Mouse (Mus musculus) CH12.LX (cell line): ENCODE data around the gene Rps11. TPM values are rescaled to one million over a fixed set of nuclear protein-coding genes. Genes with fewer than 3 reads are reported as not detected.
"Not testable (repeated sequence)": the region's sequence is repeated elsewhere in the genome, so short reads cannot be mapped to it uniquely, and the experiment has no call there.

ENCODE experiments used
- DNase-seq: peaks from one replicate; pipeline ENCODE4 v3.0.0-alpha.2; 2013; ENCODE audit errors: extremely low read depth
- H3K27ac ChIP-seq: 2 replicates; pipeline ENCODE4 v1.5.1; 2012; ENCODE audit warnings: low read depth, mild to moderate bottlenecking, control low read depth, moderate library complexity; ENCODE audit not compliant: insufficient read depth
- H3K27me3 ChIP-seq: replicated peaks from 2 replicates; pipeline ENCODE3; 2012; ENCODE audit warnings: inconsistent platforms
- H3K36me3 ChIP-seq, 2 experiments: replicated peaks in 1 of 2; 2 replicates each; pipeline versions ENCODE3 to v1.6.1; 2012; ENCODE audit warnings: inconsistent platforms in 1 of 2, low read length in 1 of 2, mild to moderate bottlenecking in 1 of 2, mixed read lengths in 1 of 2, moderate library complexity in 1 of 2; ENCODE audit not compliant: control insufficient read depth in 1 of 2, insufficient read depth in 1 of 2
- H3K4me1 ChIP-seq, 2 experiments: 2 replicates each; pipeline ENCODE4 v1.6.1; 2012; ENCODE audit warnings: inconsistent platforms in 1 of 2, moderate library complexity in 1 of 2; ENCODE audit not compliant: insufficient read depth in 2 of 2, control insufficient read depth in 1 of 2
- H3K4me2 ChIP-seq: 2 replicates; pipeline ENCODE4 v1.6.1; 2012; ENCODE audit warnings: low read depth, mild to moderate bottlenecking, control low read depth; ENCODE audit not compliant: poor library complexity, insufficient read depth, severe bottlenecking
- H3K4me3 ChIP-seq, 3 experiments: fragments of 150-350 bp in 1 of 3; sonication (generic) in 1 of 3; replicated peaks in 1 of 3; 2 replicates each; pipeline versions ENCODE3 to v1.5.1; 2011 to 2012; ENCODE audit warnings: low read depth in 2 of 3, low read length in 2 of 3, mild to moderate bottlenecking in 2 of 3, moderate library complexity in 2 of 3, control low read depth in 1 of 3, improper control_type of control experiment in 1 of 3, inconsistent platforms in 1 of 3, mixed read lengths in 1 of 3; ENCODE audit not compliant: poor library complexity in 1 of 3
- H3K79me2 ChIP-seq: replicated peaks from 2 replicates; pipeline ENCODE4 v1.6.1; 2012; ENCODE audit warnings: mild to moderate bottlenecking, moderate library complexity; ENCODE audit not compliant: control insufficient read depth, poor library complexity, insufficient read depth, severe bottlenecking; ENCODE audit errors: extremely low read depth
- H3K9ac ChIP-seq: 2 replicates; pipeline ENCODE4 v1.6.1; 2012; ENCODE audit warnings: low read depth, mild to moderate bottlenecking, control low read depth, moderate library complexity; ENCODE audit not compliant: insufficient read depth
- H3K9me3 ChIP-seq: replicated peaks from 2 replicates; pipeline ENCODE3; 2012; ENCODE audit warnings: low read length, inconsistent platforms, mixed read lengths
- BHLHE40 ChIP-seq: IDR thresholded peaks from 2 replicates; pipeline ENCODE4 v1.6.1; 2011; ENCODE audit warnings: mild to moderate bottlenecking, low read depth, low read length, improper control_type of control experiment
- CHD1 ChIP-seq: IDR thresholded peaks from 2 replicates; pipeline ENCODE4 v1.6.1; 2012; ENCODE audit warnings: low read depth, low read length, improper control_type of control experiment, inconsistent platforms
- CTCF ChIP-seq, 2 experiments: IDR thresholded peaks in 1 of 2; conservative IDR thresholded peaks in 1 of 2; 2 replicates each; pipeline ENCODE4 v1.5.1; 2011 to 2012; ENCODE audit warnings: low read depth in 2 of 2, low read length in 2 of 2, improper control_type of control experiment in 1 of 2, inconsistent platforms in 1 of 2, mild to moderate bottlenecking in 1 of 2, moderate library complexity in 1 of 2
- EP300 ChIP-seq: IDR thresholded peaks from 2 replicates; pipeline ENCODE4 v1.6.1; 2011; ENCODE audit warnings: low read length, improper control_type of control experiment
- ETS1 ChIP-seq: conservative IDR thresholded peaks from 2 replicates; pipeline ENCODE4 v1.6.1; 2012; ENCODE audit warnings: low read depth, mild to moderate bottlenecking, inconsistent platforms, low read length, improper control_type of control experiment, moderate library complexity
- GABPA ChIP-seq: IDR thresholded peaks from 2 replicates; pipeline ENCODE4 v1.6.1; 2012; ENCODE audit warnings: low read depth, low read length, improper control_type of control experiment, inconsistent platforms; ENCODE audit not compliant: insufficient replicate concordance
- HCFC1 ChIP-seq: IDR thresholded peaks from 2 replicates; pipeline ENCODE4 v1.6.1; 2012; ENCODE audit warnings: low read depth, mild to moderate bottlenecking, inconsistent platforms, low read length, improper control_type of control experiment
- IRF4 ChIP-seq: IDR thresholded peaks from 2 replicates; pipeline ENCODE4 v1.6.1; 2014; ENCODE audit warnings: low read depth, mild to moderate bottlenecking, inconsistent platforms, low read length, improper control_type of control experiment
- JUND ChIP-seq: conservative IDR thresholded peaks from 2 replicates; pipeline ENCODE4 v1.6.1; 2011; ENCODE audit warnings: low read depth, low read length, improper control_type of control experiment
- KAT2A ChIP-seq: IDR thresholded peaks from 2 replicates; pipeline ENCODE4 v1.6.1; 2012; ENCODE audit warnings: low read length, improper control_type of control experiment, inconsistent platforms; ENCODE audit not compliant: insufficient replicate concordance
- MAX ChIP-seq: IDR thresholded peaks from 2 replicates; pipeline ENCODE4 v1.6.1; 2011; ENCODE audit warnings: low read length, improper control_type of control experiment
- MXI1 ChIP-seq: IDR thresholded peaks from 2 replicates; pipeline ENCODE4 v1.6.1; 2011; ENCODE audit warnings: mild to moderate bottlenecking, low read depth, low read length, improper control_type of control experiment
- MYC ChIP-seq: IDR thresholded peaks from 2 replicates; pipeline ENCODE4 v1.6.1; 2011; ENCODE audit warnings: low read depth, mild to moderate bottlenecking, improper control_type of control experiment, low read length
- NRF1 ChIP-seq: IDR thresholded peaks from 2 replicates; pipeline ENCODE4 v1.6.1; 2014; ENCODE audit warnings: low read depth, mild to moderate bottlenecking, inconsistent platforms, low read length, improper control_type of control experiment, moderate library complexity
- RAD21 ChIP-seq: IDR thresholded peaks from 2 replicates; pipeline ENCODE4 v1.6.1; 2011; ENCODE audit warnings: low read depth, mild to moderate bottlenecking, low read length, improper control_type of control experiment, moderate library complexity
- RCOR1 ChIP-seq: conservative IDR thresholded peaks from 2 replicates; pipeline ENCODE4 v1.6.1; 2012; ENCODE audit warnings: low read depth, mild to moderate bottlenecking, inconsistent platforms, low read length, improper control_type of control experiment
- SMC3 ChIP-seq: IDR thresholded peaks from 2 replicates; pipeline ENCODE4 v1.6.1; 2011; ENCODE audit warnings: low read depth, low read length, improper control_type of control experiment
- TBP ChIP-seq: conservative IDR thresholded peaks from 2 replicates; pipeline ENCODE4 v1.6.1; 2011; ENCODE audit warnings: low read depth, low read length, improper control_type of control experiment
- TCF12 ChIP-seq: IDR thresholded peaks from 2 replicates; pipeline ENCODE4 v1.6.1; 2014; ENCODE audit warnings: low read depth, mild to moderate bottlenecking, inconsistent platforms, low read length, improper control_type of control experiment
- ZC3H11A ChIP-seq: IDR thresholded peaks from 2 replicates; pipeline ENCODE4 v1.6.1; 2012; ENCODE audit warnings: low read depth, mild to moderate bottlenecking, inconsistent platforms, low read length, improper control_type of control experiment
- ZKSCAN1 ChIP-seq: IDR thresholded peaks from 2 replicates; pipeline ENCODE4 v1.6.1; 2012; ENCODE audit warnings: low read depth, inconsistent platforms, low read length, improper control_type of control experiment, borderline replicate concordance
- dilution Hi-C: fragments of 300-500 bp; cut with MboI; formaldehyde crosslinking; loops from 2 replicates; pipeline ENCODE4 v1.14.3; 2020; ENCODE audit warnings: low sequenced_read_pairs; ENCODE audit not compliant: extremely low pct_unique_long_range_greater_than_20kb, extremely low pct_ligation_motif_present
- in situ Hi-C: fragments of 300-500 bp; cut with MboI; formaldehyde crosslinking; loops from 3 replicates; pipeline ENCODE4 v1.14.3; 2019; ENCODE audit warnings: low sequenced_read_pairs, low pct_ligation_motif_present, low pct_unique_long_range_greater_than_20kb, mixed read lengths
- polyA plus RNA-seq: library from polyadenylated mRNA; unstranded; fragments of >175 nt; gene quantifications from 2 replicates; pipeline ENCODE4 v1.2.1, GENCODE M21; 2012; ENCODE audit warnings: low read depth; ENCODE audit not compliant: insufficient read length
- total RNA-seq, 2 experiments: library from RNA; depleted of rRNA; stranded (reverse); fragments of 300-350 nt in 1 of 2; fragments of >200 nt in 1 of 2; gene quantifications; 2 replicates each; pipeline ENCODE4 v1.2.3; 2012 to 2014

Rps11 gene
- total and polyA plus RNA-seq, 3 experiments: 898 to 1,839 (median 1,699) TPM

- Histone ChIP-seq H3K27me3 (no peaks in the 10 kb centered on the region), H3K27ac (no peak overlapping the region), H3K79me2 (no peaks in the 10 kb centered on the region), H3K9ac (no peak overlapping the region), H3K9me3 (no peaks in the 10 kb centered on the region), H3K4me2 (no peak overlapping the region), H3K4me1 (no peaks in the 10 kb centered on the region), H3K36me3 (no peaks in the 10 kb centered on the region), H3K4me3 (no peak overlapping the region)
- in situ Hi-C loops: no loop called here
- DNase-seq: no peak
- dilution Hi-C loops: no loop called here
- no peak for TF ChIP-seq BHLHE40
- TF ChIP-seq IRF4: no peak
- TF ChIP-seq MAX: no peak
- no peak for TF ChIP-seq GABPA
- TF ChIP-seq JUND: no peak
- no peak for TF ChIP-seq SMC3
- no peak for TF ChIP-seq TBP
- no peak for TF ChIP-seq ZKSCAN1
- no peak for TF ChIP-seq CHD1
Observed at GRCm38 (mm10) chr7:45111940-45112339, 12.3 kb downstream of the Rps11 start.

GRCm38 (mm10) chr7:45110089-45110488, 14.2 kb downstream of the Rps11 start:
- DNase-seq, H3K4me1 ChIP-seq, dilution Hi-C loops, H3K4me2 ChIP-seq, H3K4me3 ChIP-seq, H3K9me3 ChIP-seq, H3K27ac ChIP-seq, in situ Hi-C loops, H3K36me3 ChIP-seq, H3K27me3 ChIP-seq, H3K79me2 ChIP-seq, H3K9ac ChIP-seq: not testable (repeated sequence)

- no peak for TF ChIP-seq IRF4
- TF ChIP-seq MXI1: no peak
- no peak for TF ChIP-seq EP300
- TF ChIP-seq MYC: no peak
- TF ChIP-seq KAT2A: no peak
- TF ChIP-seq SMC3: no peak
- TF ChIP-seq TCF12: no peak
- TF ChIP-seq RAD21: no peak
- no peak for TF ChIP-seq CTCF (conservative IDR thresholded peaks at IDR 0.05 in 1 of 2, IDR thresholded peaks at IDR 0.05 in 1 of 2; ENCODE audit: low read depth in 2 of 2, low read length in 2 of 2)
- no peak for TF ChIP-seq ZKSCAN1
- no peak for TF ChIP-seq NRF1
- TF ChIP-seq RCOR1: no peak
- TF ChIP-seq ETS1: no peak
- TF ChIP-seq ZC3H11A: no peak
- TF ChIP-seq HCFC1: no peak
- no peak overlapping the region for H3K4me2 ChIP-seq
- dilution Hi-C loops (no loop called here), in situ Hi-C loops (no loop called here)
- H3K27me3 ChIP-seq: no peaks in the 10 kb centered on the region
- no peaks in the 10 kb centered on the region; a peak in 1 of 4 replicates for H3K4me1 ChIP-seq
- DNase-seq: no peak
- no peak overlapping the region for H3K27ac ChIP-seq
- H3K9ac ChIP-seq: no peak overlapping the region
- H3K9me3 ChIP-seq: no peaks in the 10 kb centered on the region
- no peaks in the 10 kb centered on the region for H3K36me3 ChIP-seq
- H3K4me3 ChIP-seq: no peak overlapping the region
- H3K79me2 ChIP-seq: no peaks in the 10 kb centered on the region
Observed at GRCm38 (mm10) chr7:45107052-45107645, 17.1 kb downstream of the Rps11 start.
